Mouse (Mus musculus): Measurements from ENCODE around the gene Hemgn. TPM values are rescaled to one million over a fixed set of nuclear protein-coding genes. Genes with fewer than 3 reads are reported as not detected.
A peak's percentile ranks its signal among the peaks of the same experiment; 100 is the strongest.

Hemgn gene
- polyA plus RNA-seq, 1 experiment from 2014 or later = 206 TPM

DNA sequence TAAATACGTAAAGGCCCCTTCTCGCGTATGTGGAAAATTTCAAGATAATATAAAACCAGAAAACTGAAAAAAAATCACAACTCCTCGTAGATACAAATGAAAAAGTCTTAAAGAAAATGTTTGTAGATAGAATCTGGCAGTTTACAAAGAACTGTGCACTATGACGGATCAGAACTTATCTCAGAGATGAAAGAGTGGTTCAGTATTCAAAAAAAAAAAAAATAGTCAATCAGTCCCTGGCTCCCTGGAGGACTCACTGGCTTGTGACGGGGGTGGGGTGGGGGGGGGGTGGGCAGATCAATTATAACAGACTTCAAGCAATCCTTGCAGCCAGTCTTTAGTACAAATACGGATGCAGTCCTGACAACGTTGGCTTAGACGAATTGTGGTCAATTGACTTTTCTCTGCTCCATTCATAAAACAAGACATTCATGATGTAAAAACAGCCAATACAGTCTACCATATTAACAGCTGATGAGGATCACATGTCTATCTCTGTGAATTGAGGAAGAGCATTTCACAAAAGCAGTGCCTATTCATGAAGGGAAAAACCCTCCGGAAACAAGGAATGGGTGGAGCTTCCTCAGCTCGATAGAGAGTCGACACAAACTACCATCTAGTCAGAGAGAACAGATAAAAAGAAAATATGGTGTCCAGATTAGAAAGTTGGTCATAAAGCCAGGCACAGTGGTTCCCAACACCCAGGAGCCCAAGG, 53.6 kb downstream of the Hemgn start:
- no peak overlapping the region for H3K27ac ChIP-seq (ENCODE audit: low read depth, low read length)
- H3K4me3 ChIP-seq (ENCODE audit: low read depth, low read length) = no peak overlapping the region
- H3K9me3 ChIP-seq (ENCODE audit: control insufficient read depth, low read length) = 0 out of 2 replicates have a peak, but pooled peaks cover 3% of the 10 kb centered on the region
- peaks cover 4% of the 10 kb centered on the region; the same call in 1 of the 2 replicates for H3K27me3 ChIP-seq (replicated peaks; ENCODE audit: control insufficient read depth, insufficient read depth, low read length)
- DNase-seq (ENCODE audit: low spot score) = no peak
- H3K36me3 ChIP-seq (ENCODE audit: control insufficient read depth, insufficient read depth, low read length) = no peaks in the 10 kb centered on the region
- H3K4me2 ChIP-seq = no peak overlapping the region
- WGBS = 64% methylated on average over 12 of the region's 12 CpGs
- no peaks in the 10 kb centered on the region for H3K4me1 ChIP-seq (replicated peaks; ENCODE audit: control insufficient read depth, insufficient read depth, low read length)
- ATAC-seq (replicated peaks; ENCODE audit: low FRiP score) = no peak
- no peak overlapping the region for H3K9ac ChIP-seq (ENCODE audit: low read depth, low read length)

DNA sequence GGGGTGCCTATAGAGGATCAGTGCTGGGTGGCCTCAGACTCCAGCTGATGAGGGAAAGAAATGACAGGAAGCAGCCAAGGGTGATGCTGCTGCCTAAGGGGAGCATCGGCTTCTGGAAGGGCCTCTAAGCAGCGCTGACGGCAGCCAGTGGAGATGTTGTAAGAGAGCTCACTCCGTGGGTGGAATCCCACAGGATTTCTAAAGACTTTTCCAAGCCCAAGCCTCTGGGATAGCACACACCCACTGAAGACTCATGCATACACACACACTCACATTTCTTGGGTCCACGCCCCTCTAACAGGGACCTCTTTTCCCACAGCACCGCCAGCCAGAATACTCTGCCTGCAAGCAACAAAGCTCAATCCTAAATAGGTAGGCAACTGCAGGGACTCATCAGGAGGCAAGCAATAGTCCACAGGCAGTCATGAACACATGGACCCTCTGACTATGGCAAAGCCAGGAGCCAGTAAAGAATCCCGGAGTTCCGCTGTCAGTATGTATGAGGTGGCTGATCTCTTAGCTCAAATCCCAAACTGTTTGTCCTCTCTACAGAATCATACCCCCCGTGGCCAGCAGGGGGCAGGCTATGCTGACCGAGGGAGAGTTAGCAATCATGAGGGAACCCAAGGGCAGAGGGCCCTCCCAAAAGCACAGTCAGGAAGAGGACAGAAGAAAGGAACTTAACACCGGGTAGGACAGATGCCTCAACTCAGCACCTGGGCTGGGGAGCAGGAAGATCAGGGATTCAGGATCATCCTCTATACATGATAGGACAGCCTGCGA, 56.8 kb downstream of the Hemgn start:
- peak; percentile 74 for DNase-seq (ENCODE audit: low spot score)
- ATAC-seq (replicated peaks; ENCODE audit: low FRiP score) = no peak
- no peak overlapping the region for H3K4me3 ChIP-seq (ENCODE audit: low read depth, low read length)
- H3K4me1 ChIP-seq (replicated peaks; ENCODE audit: control insufficient read depth, insufficient read depth, low read length) = no peaks in the 10 kb centered on the region
- peaks cover 15% of the 10 kb centered on the region for H3K27me3 ChIP-seq (replicated peaks; ENCODE audit: control insufficient read depth, insufficient read depth, low read length)
- WGBS = 51% methylated on average over 12 of the region's 12 CpGs
- no peak overlapping the region for H3K9ac ChIP-seq (ENCODE audit: low read depth, low read length)
- H3K4me2 ChIP-seq = no peak overlapping the region
- H3K27ac ChIP-seq (ENCODE audit: low read depth, low read length) = no peak overlapping the region
- no peaks in the 10 kb centered on the region for H3K36me3 ChIP-seq (ENCODE audit: control insufficient read depth, insufficient read depth, low read length)
- no peaks in the 10 kb centered on the region for H3K9me3 ChIP-seq (ENCODE audit: control insufficient read depth, low read length)

DNA sequence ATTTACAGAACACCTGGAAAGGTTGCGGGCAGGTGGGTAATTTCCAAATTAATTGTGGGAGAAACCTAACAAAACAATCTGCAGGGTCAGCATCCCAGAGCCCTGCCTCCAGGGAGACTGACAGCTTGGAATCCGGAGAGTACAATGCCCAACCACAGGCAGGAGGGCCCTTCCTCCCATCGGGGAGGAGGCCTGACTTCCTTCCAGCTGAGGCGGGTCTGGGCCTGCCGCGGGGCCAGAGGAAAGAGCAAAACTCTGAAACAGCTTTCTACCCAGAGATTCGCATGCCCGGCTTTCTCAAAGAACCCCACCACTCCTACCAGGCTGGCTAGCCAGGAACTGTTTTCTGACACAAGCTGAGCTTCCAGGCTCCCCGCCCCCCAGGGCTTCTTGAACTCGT, 60.3 kb downstream of the Hemgn start:
- Histone ChIP-seq H3K4me2 (no peak overlapping the region), H3K27me3 (replicated peaks; ENCODE audit: control insufficient read depth, insufficient read depth, low read length) (peaks cover 49% of the 10 kb centered on the region)

DNA sequence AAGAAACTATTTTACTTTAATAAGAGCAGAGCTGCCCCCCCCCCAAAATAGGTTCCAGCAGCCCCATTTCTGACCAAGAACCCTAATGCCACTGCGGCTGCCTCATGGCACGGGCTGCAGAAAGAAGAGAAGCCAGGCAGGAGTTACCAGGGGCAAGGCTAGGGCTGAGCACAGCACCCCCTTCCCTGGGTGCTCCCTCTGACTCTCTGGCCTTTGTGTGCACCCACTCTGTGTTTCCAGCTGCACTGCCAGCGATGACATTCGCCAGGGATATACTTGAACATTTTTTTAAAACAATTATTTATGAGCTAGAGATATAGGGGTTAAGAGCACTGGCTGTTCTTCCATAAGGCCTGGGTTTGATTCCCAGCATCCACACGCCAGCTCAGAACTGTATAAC, 63.8 kb downstream of the Hemgn start:
- 54% methylated on average over 5 of the region's 5 CpGs for WGBS

More for the DNA sequence above, 60.3 kb downstream of the Hemgn start:
- Histone ChIP-seq H3K9ac (ENCODE audit: low read depth, low read length) (no peak overlapping the region), H3K9me3 (ENCODE audit: control insufficient read depth, low read length) (no peaks in the 10 kb centered on the region), H3K4me3 (ENCODE audit: low read depth, low read length) (no peak overlapping the region), H3K4me1 (replicated peaks; ENCODE audit: control insufficient read depth, insufficient read depth, low read length) (no peaks in the 10 kb centered on the region), H3K27ac (ENCODE audit: low read depth, low read length) (no peak overlapping the region), H3K36me3 (ENCODE audit: control insufficient read depth, insufficient read depth, low read length) (no peaks in the 10 kb centered on the region)
- ATAC-seq (replicated peaks; ENCODE audit: low FRiP score) (no peak), DNase-seq (ENCODE audit: low spot score) (no peak)
- WGBS = 20% methylated on average over 10 of the region's 10 CpGs

DNA sequence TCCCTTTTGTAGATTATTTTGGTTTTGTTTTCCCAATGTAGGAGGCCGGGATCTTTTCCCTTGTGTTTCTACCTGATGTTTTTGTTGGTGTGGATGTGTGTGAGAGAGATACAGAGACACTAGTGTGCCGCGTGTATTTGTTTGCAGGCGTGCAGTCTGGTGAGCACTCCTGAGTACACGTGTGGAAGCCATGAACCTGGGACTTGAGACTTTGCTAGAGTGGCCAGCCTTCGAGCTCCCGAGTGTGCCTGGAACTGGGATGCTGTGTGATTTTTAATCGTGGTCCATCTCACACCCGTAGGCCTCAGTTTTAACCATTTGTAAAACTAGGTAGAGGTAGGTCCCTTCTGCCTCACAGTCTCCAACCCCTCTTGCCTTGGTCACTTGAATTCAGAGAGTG, 64.4 kb downstream of the Hemgn start:
- Histone ChIP-seq H3K4me2 (no peak overlapping the region), H3K27ac (ENCODE audit: low read depth, low read length) (no peak overlapping the region), H3K9ac (ENCODE audit: low read depth, low read length) (no peak overlapping the region), H3K36me3 (ENCODE audit: control insufficient read depth, insufficient read depth, low read length) (no peaks in the 10 kb centered on the region), H3K9me3 (ENCODE audit: control insufficient read depth, low read length) (no peaks in the 10 kb centered on the region), H3K4me1 (replicated peaks; ENCODE audit: control insufficient read depth, insufficient read depth, low read length) (no peaks in the 10 kb centered on the region), H3K4me3 (ENCODE audit: low read depth, low read length) (no peak overlapping the region), H3K27me3 (replicated peaks; ENCODE audit: control insufficient read depth, insufficient read depth, low read length) (peaks cover 87% of the 10 kb centered on the region)
- WGBS = 29% methylated on average over 9 of the region's 9 CpGs
- no peak for DNase-seq (ENCODE audit: low spot score)
- no peak for ATAC-seq (replicated peaks; ENCODE audit: low FRiP score)

More for the DNA sequence above, 63.8 kb downstream of the Hemgn start:
- no peak overlapping the region for H3K4me3 ChIP-seq (ENCODE audit: low read depth, low read length)
- ATAC-seq (replicated peaks; ENCODE audit: low FRiP score) (no peak), DNase-seq (ENCODE audit: low spot score) (no peak)
- H3K36me3 ChIP-seq (ENCODE audit: control insufficient read depth, insufficient read depth, low read length) = no peaks in the 10 kb centered on the region
- H3K27ac ChIP-seq (ENCODE audit: low read depth, low read length) = no peak overlapping the region
- H3K9me3 ChIP-seq (ENCODE audit: control insufficient read depth, low read length) = no peaks in the 10 kb centered on the region
- H3K27me3 ChIP-seq (replicated peaks; ENCODE audit: control insufficient read depth, insufficient read depth, low read length) = peaks cover 80% of the 10 kb centered on the region
- H3K9ac ChIP-seq (ENCODE audit: low read depth, low read length) = no peak overlapping the region
- H3K4me1 ChIP-seq (replicated peaks; ENCODE audit: control insufficient read depth, insufficient read depth, low read length) = no peaks in the 10 kb centered on the region
- H3K4me2 ChIP-seq = no peak overlapping the region

DNA sequence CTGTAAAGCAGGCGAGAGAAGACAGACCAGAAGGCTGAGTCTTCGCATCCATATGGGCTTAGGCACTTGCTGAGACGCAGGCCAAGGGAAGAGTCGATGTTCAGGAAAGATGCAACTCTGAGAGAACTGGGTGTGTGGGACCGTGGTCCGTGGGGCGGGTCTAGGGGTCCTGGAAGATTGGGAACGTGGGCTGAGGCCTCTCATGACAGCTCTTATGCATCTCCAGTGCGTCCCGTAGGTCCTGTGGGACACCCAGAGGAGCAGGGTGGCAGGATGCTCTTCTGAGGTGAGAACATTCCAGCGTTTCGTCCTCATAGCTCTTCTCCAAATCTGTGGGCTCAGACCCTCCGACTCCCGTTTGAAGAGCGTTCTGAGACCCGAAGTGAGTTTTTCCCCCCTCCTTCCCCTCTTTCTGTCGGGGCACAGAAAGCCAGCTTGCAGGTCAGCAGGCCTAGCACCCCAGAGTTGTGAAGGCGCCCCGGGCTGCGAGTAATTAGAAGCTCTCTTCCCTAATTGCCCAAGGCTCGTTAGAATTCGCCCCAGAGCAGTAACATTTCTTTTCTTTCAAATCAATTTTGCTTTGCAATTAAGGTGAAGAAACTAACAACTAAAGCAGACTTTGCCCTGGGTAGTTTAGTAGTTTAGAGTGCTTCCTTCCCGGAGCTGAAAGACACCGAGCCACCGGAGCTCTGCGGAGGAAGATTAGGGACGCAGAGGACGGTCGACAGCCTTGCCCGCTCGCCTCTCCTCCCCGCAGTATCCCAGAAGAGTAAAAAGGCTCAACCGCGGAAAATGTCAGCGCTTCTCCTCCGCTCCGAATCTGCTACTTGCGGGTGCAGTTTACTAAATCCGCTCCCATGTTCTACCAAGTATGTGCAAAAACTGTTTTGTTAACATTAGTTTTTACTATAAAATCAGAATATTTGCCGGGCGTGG, 65.5 kb downstream of the Hemgn start:
- H3K27me3 ChIP-seq (replicated peaks; ENCODE audit: control insufficient read depth, insufficient read depth, low read length) = peaks cover 97% of the 10 kb centered on the region
- H3K4me1 ChIP-seq (replicated peaks; ENCODE audit: control insufficient read depth, insufficient read depth, low read length) = no peaks in the 10 kb centered on the region
- no peak overlapping the region for H3K9ac ChIP-seq (ENCODE audit: low read depth, low read length)
- H3K36me3 ChIP-seq (ENCODE audit: control insufficient read depth, insufficient read depth, low read length) = no peaks in the 10 kb centered on the region
- H3K4me2 ChIP-seq = no peak overlapping the region
- WGBS = 4% methylated on average over 41 of the region's 41 CpGs
- H3K27ac ChIP-seq (ENCODE audit: low read depth, low read length) = no peak overlapping the region
- H3K9me3 ChIP-seq (ENCODE audit: control insufficient read depth, low read length) = no peaks in the 10 kb centered on the region
- DNase-seq (ENCODE audit: low spot score) = no peak
- no peak overlapping the region for H3K4me3 ChIP-seq (ENCODE audit: low read depth, low read length)
- ATAC-seq (replicated peaks; ENCODE audit: low FRiP score) = no peak

DNA sequence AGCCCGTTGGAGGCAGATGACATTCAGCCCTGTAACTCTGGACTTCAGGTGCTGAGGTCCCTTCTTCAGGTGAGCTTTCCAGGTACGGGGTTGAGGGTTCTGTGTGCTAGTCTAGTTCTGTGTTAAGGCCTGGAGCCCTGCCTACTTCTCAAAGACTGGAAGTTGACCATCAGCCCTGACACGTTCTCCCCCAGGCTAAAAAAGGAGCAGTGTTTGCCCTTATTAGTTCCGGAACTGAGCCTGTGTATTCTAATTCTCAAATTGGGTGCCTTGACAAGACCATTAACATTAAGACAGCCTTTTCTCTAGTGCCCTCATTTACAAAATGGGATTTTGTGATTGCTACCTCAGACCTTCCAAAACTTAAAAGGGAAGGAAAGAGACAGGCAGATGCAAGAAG, 66.2 kb downstream of the Hemgn start:
- no peak for DNase-seq (ENCODE audit: low spot score)
- Histone ChIP-seq H3K27ac (ENCODE audit: low read depth, low read length) (no peak overlapping the region), H3K9me3 (ENCODE audit: control insufficient read depth, low read length) (no peaks in the 10 kb centered on the region), H3K4me3 (ENCODE audit: low read depth, low read length) (no peak overlapping the region), H3K4me1 (replicated peaks; ENCODE audit: control insufficient read depth, insufficient read depth, low read length) (no peaks in the 10 kb centered on the region), H3K9ac (ENCODE audit: low read depth, low read length) (no peak overlapping the region), H3K4me2 (no peak overlapping the region), H3K27me3 (replicated peaks; ENCODE audit: control insufficient read depth, insufficient read depth, low read length) (peaks cover 98% of the 10 kb centered on the region), H3K36me3 (ENCODE audit: control insufficient read depth, insufficient read depth, low read length) (no peaks in the 10 kb centered on the region)
- WGBS = 13% methylated on average over 4 of the region's 4 CpGs
- no peak for ATAC-seq (replicated peaks; ENCODE audit: low FRiP score)

DNA sequence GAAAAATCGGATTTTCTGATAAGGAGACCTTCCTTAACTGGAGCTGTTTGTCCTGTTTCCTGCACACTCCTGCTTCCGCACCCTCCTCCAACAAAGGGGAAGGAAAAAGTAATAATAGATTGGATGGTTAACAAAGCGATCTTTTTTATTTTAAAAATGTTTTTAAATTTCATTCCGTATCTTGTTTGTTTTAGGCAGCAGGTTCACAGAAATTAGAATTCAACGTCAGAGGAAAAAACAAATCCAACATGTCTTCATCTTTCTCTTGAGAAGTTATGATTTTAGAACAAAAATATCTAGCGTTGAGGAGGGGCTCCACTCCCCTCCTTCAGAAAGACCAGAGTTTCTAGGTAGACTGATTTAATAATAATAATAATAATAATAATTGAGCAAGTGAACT, 67.1 kb downstream of the Hemgn start:
- Histone ChIP-seq H3K27ac (ENCODE audit: low read depth, low read length) (no peak overlapping the region), H3K36me3 (ENCODE audit: control insufficient read depth, insufficient read depth, low read length) (no peaks in the 10 kb centered on the region), H3K4me1 (replicated peaks; ENCODE audit: control insufficient read depth, insufficient read depth, low read length) (no peaks in the 10 kb centered on the region), H3K4me2 (no peak overlapping the region), H3K27me3 (replicated peaks; ENCODE audit: control insufficient read depth, insufficient read depth, low read length) (peaks cover 100% of the 10 kb centered on the region), H3K9me3 (ENCODE audit: control insufficient read depth, low read length) (no peaks in the 10 kb centered on the region), H3K4me3 (ENCODE audit: low read depth, low read length) (no peak overlapping the region), H3K9ac (ENCODE audit: low read depth, low read length) (no peak overlapping the region)
- DNase-seq (ENCODE audit: low spot score) (no peak), ATAC-seq (replicated peaks; ENCODE audit: low FRiP score) (no peak)
- 24% methylated on average over 6 of the region's 6 CpGs for WGBS
